Mouse (Mus musculus) large intestine, adult 2 months (tissue): ENCODE data around the gene Itpr2. TPM values are rescaled to one million over a fixed set of nuclear protein-coding genes. Genes with fewer than 3 reads are reported as not detected.

Experiments used
- DNase-seq: peaks from one replicate; pipeline ENCODE4 v3.0.0-alpha.2; 2012; ENCODE audit warnings: low read depth, low spot score
- WGBS: fragments of 180-500 bp; shearing (Covaris S2); methylation state at CpG from one replicate; pipeline ENCODE4 v1.1.7; 2018; 5-methylcytosine and 5-hydroxymethylcytosine counted together
- polyA plus RNA-seq: library from polyadenylated mRNA; depleted of rRNA; stranded (reverse); fragments of >200 nt; gene quantifications from 2 replicates; pipeline ENCODE4 v1.2.3, GENCODE M21; 2012

The Itpr2 gene
- polyA plus RNA-seq, 1 experiment = 6.8 TPM

GRCm38 (mm10) chr6:146208983-146209382 is 293.0 kb downstream of the Itpr2 start:
- 42% methylated on average over 6 of the region's 6 CpGs for WGBS

GRCm38 (mm10) chr6:146207204-146207959 is 294.6 kb downstream of the Itpr2 start:
- no peak for DNase-seq
- 77% methylated on average over 10 of the region's 10 CpGs for WGBS

More at GRCm38 (mm10) chr6:146208983-146209382, 293.0 kb downstream of the Itpr2 start:
- no peak for DNase-seq

GRCm38 (mm10) chr6:146205136-146205535 is 296.9 kb downstream of the Itpr2 start:
- no peak for DNase-seq
- 70% methylated on average over 2 of the region's 2 CpGs for WGBS

- 63% methylated on average over 4 of the region's 4 CpGs for WGBS
- no peak for DNase-seq
These were observed 297.6 kb downstream of the Itpr2 start for GRCm38 (mm10) chr6:146204470-146204869.

- WGBS = 92% methylated on average over 7 of the region's 7 CpGs
- DNase-seq = no peak
These were observed 304.1 kb downstream of the Itpr2 start for GRCm38 (mm10) chr6:146197868-146198379.

- no peak for DNase-seq
- WGBS = 87% methylated on average over 1 of the region's 1 CpGs
These were observed 305.3 kb downstream of the Itpr2 start for GRCm38 (mm10) chr6:146196701-146197100.

- no peak for DNase-seq
- WGBS = 78% methylated on average over 7 of the region's 7 CpGs
These were observed 306.1 kb downstream of the Itpr2 start for GRCm38 (mm10) chr6:146195854-146196457.

- 82% methylated on average over 5 of the region's 5 CpGs for WGBS
- DNase-seq = no peak
These were observed 310.1 kb downstream of the Itpr2 start for GRCm38 (mm10) chr6:146191931-146192330.

GRCm38 (mm10) chr6:146190006-146190405 is 312.0 kb downstream of the Itpr2 start:
- WGBS = 82% methylated on average over 8 of the region's 8 CpGs
- DNase-seq = no peak

GRCm38 (mm10) chr6:146185532-146185931 is 316.5 kb downstream of the Itpr2 start:
- WGBS = 84% methylated on average over 2 of the region's 2 CpGs
- DNase-seq = peak; percentile 7

- WGBS = 82% methylated on average over 9 of the region's 9 CpGs
These were observed 317.3 kb downstream of the Itpr2 start for GRCm38 (mm10) chr6:146184771-146185170.

GRCm38 (mm10) chr6:146174644-146175250 is 327.3 kb downstream of the Itpr2 start:
- WGBS = 76% methylated on average over 4 of the region's 4 CpGs
- no peak for DNase-seq

More at GRCm38 (mm10) chr6:146184771-146185170, 317.3 kb downstream of the Itpr2 start:
- no peak for DNase-seq

GRCm38 (mm10) chr6:146170603-146171051 is 331.4 kb downstream of the Itpr2 start:
- no peak for DNase-seq
- WGBS = 82% methylated on average over 14 of the region's 14 CpGs

- DNase-seq = no peak
- 84% methylated on average over 5 of the region's 5 CpGs for WGBS
These were observed 334.8 kb downstream of the Itpr2 start for GRCm38 (mm10) chr6:146167207-146167606.

GRCm38 (mm10) chr6:146159641-146160040 is 342.4 kb downstream of the Itpr2 start:
- no peak for DNase-seq
- WGBS = 80% methylated on average over 4 of the region's 4 CpGs

- 92% methylated on average over 12 of the region's 12 CpGs for WGBS
- no peak for DNase-seq
These were observed 343.3 kb downstream of the Itpr2 start for GRCm38 (mm10) chr6:146158717-146159116.

GRCm38 (mm10) chr6:146157983-146158535 is 344.0 kb downstream of the Itpr2 start:
- DNase-seq = no peak
- whole genome bisulfite sequencing = 71% methylated on average over 8 of the region's 8 CpGs

GRCm38 (mm10) chr6:146157099-146157498 is 344.9 kb downstream of the Itpr2 start:
- 93% methylated on average over 14 of the region's 14 CpGs for WGBS
- DNase-seq = no peak

- no peak for DNase-seq
- 80% methylated on average over 6 of the region's 6 CpGs for WGBS
These were observed 345.5 kb downstream of the Itpr2 start for GRCm38 (mm10) chr6:146156536-146156935.

- 83% methylated on average over 8 of the region's 8 CpGs for WGBS
- no peak for DNase-seq
These were observed 346.8 kb downstream of the Itpr2 start for GRCm38 (mm10) chr6:146155156-146155734.
